Mouse (Mus musculus) limb, embryonic 11.5 days (tissue): ENCODE measurements at regions not wholly inside any gene's neighbourhood (a gene's known extent, or its start where the extent isn't known, plus 50 kb on each side); places are given as distances from the start of the nearest gene placed in this dataset.

Experiments used
- ATAC-seq: fragments of 200-750 bp; cut with Nextera tagmentation; 2 replicates; pipeline ENCODE4 v1.8.0; 2017; ENCODE audit warnings: low read depth; ENCODE audit not compliant: insufficient number of reproducible peaks, low FRiP score, low TSS enrichment
- DNase-seq: peaks from one replicate; pipeline ENCODE4 v3.0.0-alpha.2; 2015; ENCODE audit warnings: low spot score
- H3K27ac ChIP-seq: fragments of 300-500 bp; sonication (generic); replicated peaks from 2 replicates; pipeline ENCODE4 v1.5.1; 2014; ENCODE audit warnings: low read depth, mild to moderate bottlenecking, low read length
- H3K27me3 ChIP-seq: fragments of 300-500 bp; sonication (generic); 2 replicates; pipeline ENCODE4 v1.6.1; 2014; ENCODE audit warnings: mild to moderate bottlenecking, low read length, mixed read lengths; ENCODE audit not compliant: control insufficient read depth, insufficient read depth
- H3K36me3 ChIP-seq: fragments of 300-500 bp; sonication (generic); 2 replicates; pipeline ENCODE4 v1.6.1; 2014; ENCODE audit warnings: mild to moderate bottlenecking, low read length, moderate library complexity, mixed read lengths; ENCODE audit not compliant: control insufficient read depth, insufficient read depth
- H3K4me1 ChIP-seq: fragments of 300-500 bp; sonication (generic); 2 replicates; pipeline ENCODE4 v1.6.1; 2014; ENCODE audit warnings: low read length, mixed read lengths; ENCODE audit not compliant: control insufficient read depth, insufficient read depth
- H3K4me2 ChIP-seq: fragments of 300-500 bp; sonication (generic); 2 replicates; pipeline ENCODE4 v1.6.1; 2014; ENCODE audit warnings: low read depth, mild to moderate bottlenecking, moderate library complexity; ENCODE audit not compliant: severe bottlenecking
- H3K4me3 ChIP-seq: fragments of 300-500 bp; sonication (generic); 2 replicates; pipeline ENCODE4 v1.5.1; 2014; ENCODE audit warnings: low read depth, low read length
- H3K9ac ChIP-seq: fragments of 300-500 bp; sonication (generic); 2 replicates; pipeline ENCODE4 v1.6.1; 2014; ENCODE audit warnings: mild to moderate bottlenecking, low read length
- H3K9me3 ChIP-seq: fragments of 300-500 bp; sonication (generic); 2 replicates; pipeline ENCODE4 v1.6.1; 2016; ENCODE audit warnings: low read length; ENCODE audit not compliant: control insufficient read depth
- WGBS: fragments of 180-500 bp; shearing (Covaris S2); extraction: QIAGEN DNeasy Blood & Tissue Kit; methylation state at CpG from one replicate; pipeline ENCODE4 v1.1.7; 2014; 5-methylcytosine and 5-hydroxymethylcytosine counted together

DNA sequence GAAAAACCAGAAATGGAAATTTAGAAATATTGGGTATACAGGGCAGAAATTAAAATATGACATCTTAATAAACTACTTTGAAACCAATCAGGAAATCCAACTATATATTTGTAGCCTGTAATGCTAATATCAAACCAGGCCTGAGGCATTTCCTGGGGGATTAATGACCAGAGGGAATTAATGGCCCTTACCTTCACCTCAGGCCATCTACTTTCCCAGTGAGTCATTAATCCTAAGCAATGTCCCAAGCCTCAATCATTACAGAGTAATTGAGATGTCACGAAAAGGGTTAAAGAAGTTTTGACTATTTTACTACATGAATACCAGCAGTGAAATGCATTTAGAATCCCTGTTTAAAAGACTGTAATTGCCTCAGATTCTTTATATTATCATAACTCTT is 329.7 kb downstream of the Gpd2 start:
- H3K27ac ChIP-seq = no peak overlapping the region
- H3K4me2 ChIP-seq = no peak overlapping the region
- WGBS = 77% methylated on average over 1 of the region's 1 CpGs
- no peaks in the 10 kb centered on the region for H3K9me3 ChIP-seq
- no peak overlapping the region for H3K4me3 ChIP-seq
- no peaks in the 10 kb centered on the region for H3K4me1 ChIP-seq
- no peaks in the 10 kb centered on the region for H3K27me3 ChIP-seq
- ATAC-seq (no peak), DNase-seq (no peak)
- H3K9ac ChIP-seq = no peak overlapping the region
- H3K36me3 ChIP-seq = no peaks in the 10 kb centered on the region

DNA sequence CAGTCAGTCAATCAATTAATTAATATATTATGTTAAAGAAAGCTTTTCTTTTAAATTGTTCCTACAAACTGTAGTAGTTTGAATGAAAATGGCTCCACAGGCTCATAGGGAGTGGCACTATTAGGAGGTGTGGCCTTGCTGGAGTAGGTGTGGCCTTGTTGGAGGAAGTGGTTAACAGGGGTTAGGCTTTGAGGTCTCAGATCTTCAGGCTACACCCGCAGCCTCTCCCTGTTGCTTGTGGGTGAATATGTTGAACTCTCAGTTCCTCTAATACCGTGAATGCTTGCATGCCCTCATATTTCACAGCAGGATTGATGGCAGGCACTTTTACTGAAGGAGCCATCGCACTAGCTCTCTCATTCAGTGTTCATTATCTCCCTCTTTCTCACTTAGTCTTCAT is 349.6 kb downstream of the Gpd2 start:
- ATAC-seq = no peak
- Histone ChIP-seq H3K4me2 (no peak overlapping the region), H3K9ac (no peak overlapping the region), H3K27me3 (no peaks in the 10 kb centered on the region), H3K9me3 (no peaks in the 10 kb centered on the region), H3K36me3 (no peaks in the 10 kb centered on the region), H3K4me1 (no peaks in the 10 kb centered on the region), H3K27ac (no peak overlapping the region), H3K4me3 (no peak overlapping the region)
- WGBS = 79% methylated on average over 3 of the region's 3 CpGs
- no peak for DNase-seq

DNA sequence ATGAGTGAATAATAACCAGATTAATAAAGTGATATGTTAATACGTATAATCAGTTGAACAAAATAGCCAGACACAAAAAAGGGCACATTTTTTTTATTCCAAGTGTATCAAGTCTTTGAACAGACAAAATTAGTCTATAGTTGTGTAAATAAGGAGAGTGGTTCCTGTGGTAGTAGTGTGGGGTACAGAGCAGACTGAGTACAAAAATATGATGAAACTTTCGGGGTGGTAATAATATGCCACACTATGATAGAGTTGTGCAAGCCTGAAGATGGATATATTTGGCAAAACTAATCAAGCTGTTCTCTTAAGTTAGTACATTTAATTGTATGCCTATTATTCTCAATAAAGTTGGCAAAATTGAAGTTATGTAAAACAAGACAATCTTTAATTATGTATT is 356.1 kb downstream of the Gpd2 start:
- ATAC-seq = no peak
- 96% methylated on average over 2 of the region's 2 CpGs for WGBS
- H3K4me2 ChIP-seq = no peak overlapping the region

DNA sequence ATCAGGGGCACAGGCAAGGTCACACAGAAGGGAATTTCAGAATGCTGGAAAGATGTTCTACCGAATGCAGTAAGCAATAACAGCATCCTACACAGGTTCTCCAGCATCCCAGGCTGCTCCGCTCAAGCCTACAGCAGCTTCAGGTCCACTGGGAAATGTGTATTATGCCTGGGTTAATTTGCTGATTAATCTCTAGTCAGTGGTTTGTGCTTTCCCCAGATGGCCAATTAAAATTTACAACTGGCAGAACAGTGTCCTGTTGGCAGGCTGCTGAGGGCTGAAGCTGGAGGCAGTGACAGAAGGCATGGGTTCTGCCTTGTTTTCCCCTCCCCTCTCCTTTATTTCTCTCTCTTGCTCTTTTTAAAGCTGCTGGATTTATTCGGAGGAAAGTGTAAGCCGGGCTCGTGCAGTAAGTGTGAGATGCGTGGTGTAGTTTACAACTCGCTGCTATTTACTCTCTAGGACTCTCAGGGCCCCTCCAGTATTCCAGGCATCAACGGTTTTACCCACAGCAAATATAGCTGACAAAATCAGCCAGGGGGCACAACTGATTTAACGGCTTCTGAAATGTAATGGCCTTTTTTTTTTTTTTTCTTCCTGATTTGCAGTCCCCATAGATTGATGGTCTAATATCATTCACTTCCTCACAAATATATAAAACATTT is 360.4 kb downstream of the Gpd2 start:
- Histone ChIP-seq H3K27ac (no peak overlapping the region), H3K9ac (no peak overlapping the region), H3K36me3 (no peaks in the 10 kb centered on the region), H3K4me2 (peak overlapping the region; percentile 29; the same call in 1 of the 2 replicates), H3K27me3 (no peaks in the 10 kb centered on the region), H3K9me3 (no peaks in the 10 kb centered on the region), H3K4me3 (no peak overlapping the region), H3K4me1 (no peaks in the 10 kb centered on the region)
- WGBS = 9% methylated on average over 9 of the region's 9 CpGs
- ATAC-seq = peak; percentile 84
- DNase-seq = peak; percentile 40

More for the DNA sequence above, 356.1 kb downstream of the Gpd2 start:
- Histone ChIP-seq H3K27ac (no peak overlapping the region), H3K9ac (no peak overlapping the region), H3K9me3 (no peaks in the 10 kb centered on the region), H3K4me3 (no peak overlapping the region), H3K36me3 (no peaks in the 10 kb centered on the region), H3K4me1 (no peaks in the 10 kb centered on the region), H3K27me3 (no peaks in the 10 kb centered on the region)
- no peak for DNase-seq

DNA sequence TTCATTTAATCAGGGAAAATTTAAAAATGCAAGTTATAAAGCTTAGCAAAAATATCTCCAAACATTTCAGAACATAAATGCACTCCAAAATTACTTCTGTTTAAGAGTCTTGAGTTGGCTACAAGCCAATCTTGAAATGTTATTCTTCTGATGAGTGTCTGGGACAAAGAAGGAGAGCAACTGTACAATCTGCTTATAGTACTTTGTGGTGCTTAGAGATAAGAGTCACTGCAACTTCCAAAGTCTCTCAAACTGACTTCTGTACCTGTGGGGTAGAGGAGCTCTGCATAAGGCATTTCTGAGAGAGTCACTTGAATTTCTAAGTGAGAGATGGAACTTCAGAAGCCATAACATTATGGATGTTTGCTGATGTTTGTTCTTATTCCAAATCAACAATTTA is 374.2 kb downstream of the Gpd2 start:
- no peaks in the 10 kb centered on the region for H3K27me3 ChIP-seq
- H3K4me3 ChIP-seq = no peak overlapping the region
- no peak overlapping the region for H3K27ac ChIP-seq
- H3K9ac ChIP-seq = no peak overlapping the region
- no peak for ATAC-seq
- H3K36me3 ChIP-seq = no peaks in the 10 kb centered on the region
- H3K9me3 ChIP-seq = no peaks in the 10 kb centered on the region
- no peak for DNase-seq
- 0 out of 2 replicates have a peak, but pooled peaks cover 3% of the 10 kb centered on the region for H3K4me1 ChIP-seq
- H3K4me2 ChIP-seq = no peak overlapping the region

DNA sequence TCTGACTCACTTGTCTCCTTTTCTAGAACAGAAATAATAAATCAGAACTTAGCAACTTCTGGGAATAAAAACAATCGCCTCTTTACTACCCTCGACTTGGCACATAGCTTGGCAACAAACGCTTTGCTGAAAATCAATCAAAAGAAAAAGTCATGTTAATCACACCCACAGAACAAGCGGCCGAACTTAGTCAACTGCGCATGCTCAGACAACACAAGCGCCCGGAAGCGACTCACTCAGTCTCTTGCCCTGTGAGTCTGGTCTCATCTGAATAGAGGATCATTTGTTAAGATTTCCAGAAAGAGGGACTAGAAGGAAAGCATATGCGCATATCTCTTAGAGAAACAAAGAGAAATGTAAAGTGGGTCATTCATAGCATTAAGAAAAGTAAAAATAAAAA is 375.8 kb downstream of the Gpd2 start:
- ATAC-seq (no peak), DNase-seq (no peak)
- Histone ChIP-seq H3K4me1 (0 out of 2 replicates have a peak, but pooled peaks cover 3% of the 10 kb centered on the region), H3K36me3 (no peaks in the 10 kb centered on the region), H3K4me2 (no peak overlapping the region), H3K4me3 (no peak overlapping the region), H3K9me3 (no peaks in the 10 kb centered on the region), H3K27me3 (no peaks in the 10 kb centered on the region), H3K27ac (no peak overlapping the region), H3K9ac (no peak overlapping the region)
- 66% methylated on average over 10 of the region's 10 CpGs for WGBS

DNA sequence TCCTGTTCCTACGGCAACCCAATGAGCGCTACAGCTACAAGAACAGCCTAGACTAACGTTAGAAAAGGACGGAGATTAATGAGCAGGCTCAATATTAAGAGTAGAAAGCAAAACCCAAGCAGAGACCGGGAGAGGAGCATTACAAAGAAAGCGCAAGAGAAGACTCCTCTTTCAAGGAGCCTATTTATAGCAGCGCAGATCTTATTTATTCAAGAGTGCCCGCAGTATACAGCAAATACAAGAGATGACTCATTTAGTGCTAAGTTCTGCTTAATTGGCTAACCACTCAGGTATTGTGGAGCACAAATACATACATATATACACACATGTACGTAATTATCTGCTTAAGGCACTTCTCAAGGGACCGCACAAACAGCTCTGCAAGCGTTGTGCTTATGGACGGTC is 377.2 kb downstream of the Gpd2 start:
- Histone ChIP-seq H3K9me3 (no peaks in the 10 kb centered on the region), H3K9ac (no peak overlapping the region), H3K4me3 (no peak overlapping the region), H3K36me3 (no peaks in the 10 kb centered on the region), H3K27ac (no peak overlapping the region), H3K27me3 (no peaks in the 10 kb centered on the region), H3K4me2 (no peak overlapping the region), H3K4me1 (0 out of 2 replicates have a peak, but pooled peaks cover 3% of the 10 kb centered on the region)
- 59% methylated on average over 12 of the region's 12 CpGs for WGBS
- DNase-seq = no peak
- no peak for ATAC-seq

DNA sequence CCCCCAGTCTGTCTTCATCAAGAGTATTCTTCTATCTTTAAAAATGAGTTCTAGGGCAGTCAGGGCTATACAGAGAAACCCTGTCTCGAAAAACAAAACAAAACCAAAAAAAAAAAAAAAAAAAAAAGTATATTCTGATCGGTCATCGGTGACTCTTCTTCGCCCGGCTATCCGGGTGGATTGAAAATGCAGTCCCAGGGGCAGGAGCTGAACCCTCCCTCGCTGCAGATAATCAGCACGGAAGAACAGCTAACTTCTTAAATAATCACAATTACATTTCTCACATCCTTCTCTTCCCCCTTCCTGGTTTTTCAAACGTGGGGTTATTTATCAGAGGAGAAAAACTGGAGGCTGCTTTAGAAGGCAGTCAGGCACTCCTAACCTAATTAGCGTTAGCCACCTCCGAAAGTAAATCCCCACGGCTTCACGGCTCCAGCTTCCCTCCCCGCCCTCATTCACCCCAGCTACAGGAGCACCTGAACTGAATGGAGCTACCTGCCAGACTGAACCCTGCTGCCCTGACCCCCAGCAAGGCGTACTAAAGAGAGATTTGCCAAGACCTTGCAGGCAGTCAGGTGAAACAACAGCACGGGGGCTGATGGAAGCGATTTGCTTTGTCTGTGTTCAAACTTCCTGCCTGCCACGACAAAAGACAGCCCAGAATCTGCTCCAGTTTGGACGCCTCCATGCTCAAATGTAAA is 379.2 kb downstream of the Gpd2 start:
- WGBS = 4% methylated on average over 19 of the region's 19 CpGs
- Histone ChIP-seq H3K27me3 (no peaks in the 10 kb centered on the region), H3K27ac (no peak overlapping the region), H3K4me2 (peak overlapping the region; percentile 49), H3K9ac (no peak overlapping the region), H3K9me3 (no peaks in the 10 kb centered on the region), H3K36me3 (no peaks in the 10 kb centered on the region), H3K4me1 (0 out of 2 replicates have a peak, but pooled peaks cover 3% of the 10 kb centered on the region), H3K4me3 (peak overlapping the region; percentile 24)
- ATAC-seq = no peak
- peak; percentile 48 for DNase-seq
